Mouse (Mus musculus) cerebellum, postnatal 4 days (tissue): ENCODE data around the gene Rtn4rl1.

ENCODE experiments used
- DNase-seq, 2 experiments: peaks; one replicate each; pipeline ENCODE4 v3.0.0; 2022; ENCODE audit warnings: low spot score in 2 of 2, mixed read lengths in 1 of 2

Gene Rtn4rl1

GRCm38 (mm10) chr11:75296406-75297005, 102.9 kb downstream of the Rtn4rl1 start:
- no peak for DNase-seq

- DNase-seq: no peak
These were observed 104.0 kb downstream of the Rtn4rl1 start for GRCm38 (mm10) chr11:75297631-75298030.

- no peak for DNase-seq
These were observed 104.9 kb downstream of the Rtn4rl1 start for GRCm38 (mm10) chr11:75298491-75298890.

- DNase-seq: no peak
These were observed 106.2 kb downstream of the Rtn4rl1 start for GRCm38 (mm10) chr11:75299786-75300185.

- no peak for DNase-seq
These were observed 107.4 kb downstream of the Rtn4rl1 start for GRCm38 (mm10) chr11:75300954-75301353.

- DNase-seq: no peak
These were observed 111.2 kb downstream of the Rtn4rl1 start for GRCm38 (mm10) chr11:75304797-75305196.

- DNase-seq: no peak
These were observed 115.1 kb downstream of the Rtn4rl1 start for GRCm38 (mm10) chr11:75308650-75309049.

GRCm38 (mm10) chr11:75310813-75311212, 117.2 kb downstream of the Rtn4rl1 start:
- no peak for DNase-seq

GRCm38 (mm10) chr11:75311751-75312150, 118.2 kb downstream of the Rtn4rl1 start:
- no peak for DNase-seq

GRCm38 (mm10) chr11:75313834-75314233, 120.3 kb downstream of the Rtn4rl1 start:
- no peak for DNase-seq
